Mouse (Mus musculus): ENCODE results near the gene Tmem231. TPM values are rescaled to one million over a fixed set of nuclear protein-coding genes. Genes with fewer than 3 reads are reported as not detected.

Gene Tmem231
- polyA plus RNA-seq, 1 experiment = 0.33 TPM

DNA sequence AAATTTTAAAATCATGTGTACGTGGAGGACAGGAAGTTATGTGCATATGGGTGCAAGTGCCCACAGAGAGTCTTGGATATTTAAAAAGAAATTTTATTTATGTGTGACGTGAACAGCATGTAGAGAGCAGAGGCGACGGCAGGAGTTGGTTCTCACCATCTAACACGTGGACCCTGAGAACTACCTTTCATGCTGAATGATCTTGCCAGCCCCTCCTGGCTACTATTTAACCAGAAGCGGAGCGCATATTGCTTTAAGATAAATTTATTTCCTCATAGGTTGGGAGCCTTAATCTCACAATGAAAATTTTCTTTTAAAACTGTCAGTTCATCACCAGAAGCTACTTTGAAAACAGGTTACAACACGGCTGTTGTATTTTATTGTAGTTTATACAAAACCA, 69.0 kb downstream of the Tmem231 start:
- Histone ChIP-seq H3K4me1 (ENCODE audit: control insufficient read depth) (no peaks in the 10 kb centered on the region; the same call in 1 of the 2 replicates), H3K4me3 (replicated peaks) (no peak overlapping the region), H3K27me3 (ENCODE audit: control insufficient read depth) (no peaks in the 10 kb centered on the region), H3K9me3 (ENCODE audit: control insufficient read depth, low read length) (no peaks in the 10 kb centered on the region), H3K36me3 (ENCODE audit: control insufficient read depth) (peaks cover 11% of the 10 kb centered on the region)
- no peak for TF ChIP-seq GATA1 (IDR thresholded peaks at IDR 0.05; ENCODE audit: low read length)
- TF ChIP-seq TAL1 (IDR thresholded peaks at IDR 0.05; ENCODE audit: low read length) = no peak

- Histone ChIP-seq H3K4me1 (ENCODE audit: control insufficient read depth) (no peaks in the 10 kb centered on the region), H3K27me3 (ENCODE audit: control insufficient read depth) (no peaks in the 10 kb centered on the region), H3K4me3 (replicated peaks) (no peak overlapping the region), H3K36me3 (ENCODE audit: control insufficient read depth) (peaks cover 9% of the 10 kb centered on the region), H3K9me3 (ENCODE audit: control insufficient read depth, low read length) (no peaks in the 10 kb centered on the region)
- TF ChIP-seq TAL1 (IDR thresholded peaks at IDR 0.05; ENCODE audit: low read length) (no peak), GATA1 (IDR thresholded peaks at IDR 0.05; ENCODE audit: low read length) (no peak)
Observed at GRCm38 (mm10) chr8:111863280-111863679, 70.4 kb downstream of the Tmem231 start.

Other genes with a start within 250 kb of the Tmem231 start
- not detected in 2 replicates for gene Ctrb1, start 242.9 kb downstream of the Tmem231 start, polyA plus RNA-seq (2012)
- 0.05 and 0.07 TPM in 2 replicates for gene Bcar1, start 190.1 kb downstream of the Tmem231 start, polyA plus RNA-seq (2012)
- 1.4 and 2.2 TPM in 2 replicates for gene Cfdp1, start 79.6 kb downstream of the Tmem231 start, polyA plus RNA-seq (2012)
- gene Tmem170, start 57.1 kb downstream of the Tmem231 start, polyA plus RNA-seq (2012) = 0.07 and 0.08 TPM in 2 replicates
- gene Chst5, start 23.4 kb downstream of the Tmem231 start, polyA plus RNA-seq (2012) = not detected in 2 replicates
- gene Gabarapl2, start 6.8 kb upstream of the Tmem231 start, polyA plus RNA-seq (2012) = 2.0 and 3.3 TPM in 2 replicates
- 0.06 TPM in 1 of 2 replicates, not detected in the other for gene Adat1, start 58.4 kb upstream of the Tmem231 start, polyA plus RNA-seq (2012)
- 5.8 and 6.3 TPM in 2 replicates for gene Kars, start 77.4 kb upstream of the Tmem231 start, polyA plus RNA-seq (2012)
- 0.40 and 0.49 TPM in 2 replicates for gene Terf2ip, start 77.5 kb upstream of the Tmem231 start, polyA plus RNA-seq (2012)
- 0.12 TPM in 1 of 2 replicates, not detected in the other for gene Gm6793, start 81.2 kb upstream of the Tmem231 start, polyA plus RNA-seq (2012)

Data from erythroblast, embryonic 14.5 days (primary cell).